Mouse (Mus musculus) liver, adult 2 months (tissue): ENCODE data around the gene Nol3. TPM values are rescaled to one million over a fixed set of nuclear protein-coding genes. Genes with fewer than 3 reads are reported as not detected.

Experiments
- DNase-seq: peaks from one replicate; pipeline ENCODE4 v3.0.0-alpha.2; 2011; ENCODE audit warnings: low read depth, low spot score; ENCODE audit errors: extremely low read depth
- H3K27ac ChIP-seq: fragments of 200-500 bp; replicated peaks from 2 replicates; pipeline ENCODE4 v1.5.1; 2012; ENCODE audit warnings: low read depth, mild to moderate bottlenecking, control low read depth, inconsistent platforms, low read length; ENCODE audit not compliant: insufficient read depth
- H3K27me3 ChIP-seq: fragments of 200-500 bp; 2 replicates; pipeline ENCODE4 v1.6.1; 2012; ENCODE audit warnings: mild to moderate bottlenecking, moderate library complexity, low read length, inconsistent platforms; ENCODE audit not compliant: control insufficient read depth, insufficient read depth
- H3K36me3 ChIP-seq: fragments of 200-500 bp; 2 replicates; pipeline ENCODE4 v1.6.1; 2012; ENCODE audit warnings: low read length, inconsistent platforms; ENCODE audit not compliant: control insufficient read depth, insufficient read depth
- H3K4me1 ChIP-seq: fragments of 200-500 bp; 2 replicates; pipeline ENCODE4 v1.6.1; 2011; ENCODE audit warnings: low read length; ENCODE audit not compliant: control insufficient read depth, insufficient read depth
- H3K4me3 ChIP-seq: fragments of 200-500 bp; 2 replicates; pipeline ENCODE4 v1.5.1; 2011; ENCODE audit warnings: low read depth, mild to moderate bottlenecking, control low read depth, low read length, moderate library complexity; ENCODE audit not compliant: insufficient read depth
- H3K79me2 ChIP-seq: fragments of 200-500 bp; 2 replicates; pipeline ENCODE4 v1.6.1; 2012; ENCODE audit warnings: inconsistent platforms, mild to moderate bottlenecking, low read length, moderate library complexity; ENCODE audit not compliant: control insufficient read depth, insufficient read depth
- H3K9ac ChIP-seq: fragments of 200-500 bp; 2 replicates; pipeline ENCODE4 v1.6.1; 2012; ENCODE audit warnings: low read depth, mild to moderate bottlenecking, control low read depth, inconsistent platforms, low read length
- CTCF ChIP-seq: fragments of 200-500 bp; IDR thresholded peaks from 2 replicates; pipeline ENCODE4 v1.5.1; 2011; ENCODE audit warnings: low read depth, low read length, control low read depth
- POLR2A ChIP-seq: fragments of 200-500 bp; IDR thresholded peaks from 2 replicates; pipeline ENCODE4 v1.6.1; 2011; ENCODE audit warnings: low read length, control low read depth; ENCODE audit not compliant: insufficient read depth; ENCODE audit errors: extremely low read depth
- WGBS: fragments of 180-500 bp; shearing (Covaris S2); methylation state at CpG from one replicate; pipeline ENCODE4 v1.1.7; 2018; 5-methylcytosine and 5-hydroxymethylcytosine counted together
- polyA plus RNA-seq: library from polyadenylated mRNA; depleted of rRNA; stranded (reverse); fragments of >200 nt; gene quantifications from 2 replicates; pipeline ENCODE4 v1.2.3, GENCODE M21; 2012
- total RNA-seq: library from RNA; depleted of rRNA; stranded (reverse); fragments of >200 nt; gene quantifications from 2 replicates; pipeline ENCODE4 v1.2.3, GENCODE M21; 2014

The Nol3 gene
- total and polyA plus RNA-seq, 2 experiments, result 0.37 to 0.43 TPM

DNA sequence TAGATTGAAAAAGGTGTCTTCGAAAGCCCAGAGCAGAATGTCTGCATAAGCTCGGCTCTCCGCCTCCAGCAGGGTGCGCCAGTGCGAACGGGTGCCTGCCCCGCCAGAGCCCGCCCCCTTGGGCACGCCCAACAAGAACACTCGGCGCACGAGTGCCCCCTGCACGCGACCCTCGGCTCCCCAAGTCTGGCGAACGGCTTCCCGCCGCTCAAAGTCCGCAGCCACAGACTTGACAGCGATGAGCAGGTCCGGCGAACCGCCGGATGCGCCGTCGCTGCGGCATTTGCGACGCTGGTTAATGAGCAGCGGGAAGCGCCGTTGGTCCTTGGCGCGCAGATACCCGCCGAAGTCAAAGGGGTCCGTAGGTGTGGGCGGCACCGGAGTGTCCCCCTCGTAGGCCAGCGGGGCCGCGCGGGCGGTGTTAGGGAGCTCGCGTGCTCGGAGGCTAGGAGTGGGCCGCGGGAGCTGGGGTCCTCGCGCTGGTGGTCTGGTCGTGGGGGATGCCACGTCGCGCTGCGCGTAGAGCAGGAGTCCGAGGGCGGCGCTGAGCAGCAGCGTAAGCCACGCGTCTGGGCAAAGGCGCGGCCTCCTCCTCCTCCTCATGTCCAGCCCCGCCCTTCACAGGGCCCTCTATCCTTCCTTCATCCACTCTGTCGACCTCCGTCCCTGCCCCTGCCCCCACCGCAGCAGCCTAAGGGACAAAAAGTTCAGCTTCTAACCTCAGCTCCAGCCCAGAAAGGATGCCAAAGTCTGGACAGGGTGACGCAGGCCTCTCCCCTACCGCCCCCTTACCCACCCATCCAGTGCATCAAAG lies 21.6 kb upstream of the Nol3 start:
- H3K4me3 ChIP-seq, result peak overlapping the region; percentile 68
- H3K4me1 ChIP-seq, result peaks cover 4% of the 10 kb centered on the region; the same call in 1 of the 2 replicates
- H3K9ac ChIP-seq, result peak overlapping the region; percentile 50
- WGBS, result 15% methylated on average over 74 of the region's 74 CpGs
- no peaks in the 10 kb centered on the region for H3K27me3 ChIP-seq
- TF ChIP-seq POLR2A (0 out of 2 replicates have a peak, but pooled peaks have one; percentile 20), CTCF (peak; percentile 83)
- peak; percentile 39 for DNase-seq
- H3K36me3 ChIP-seq, result peaks cover 33% of the 10 kb centered on the region
- H3K79me2 ChIP-seq, result no peaks in the 10 kb centered on the region
- peak overlapping the region; percentile 13; the same call in 1 of the 2 replicates for H3K27ac ChIP-seq

DNA sequence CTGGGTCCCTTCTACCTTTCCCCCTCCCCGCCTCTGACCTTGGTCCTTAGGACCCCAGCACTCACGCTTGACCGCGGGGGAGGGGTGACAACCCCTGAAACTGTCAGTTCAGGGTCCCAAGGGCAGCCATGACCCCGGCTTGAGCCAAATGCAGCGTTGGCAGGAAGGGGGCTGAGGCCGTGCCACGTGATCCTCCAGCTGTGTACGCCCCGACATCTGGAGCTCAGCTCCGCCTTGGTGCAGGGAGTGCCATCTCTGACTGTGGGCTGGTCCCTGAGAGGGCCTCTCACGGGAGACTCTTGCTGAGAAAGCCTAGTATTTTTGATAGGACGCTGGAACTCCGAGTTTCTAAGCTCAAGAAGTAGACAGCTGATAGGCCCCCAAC lies 21.0 kb upstream of the Nol3 start, which contains the start of gene B3gnt9:
TSS of gene B3gnt9 (minus strand) at position 188 of the 385 bp plus-strand sequence.
- Histone ChIP-seq H3K79me2 (no peaks in the 10 kb centered on the region), H3K4me1 (peaks cover 6% of the 10 kb centered on the region; the same call in 1 of the 2 replicates), H3K27ac (peak within 1 kb of the TSS; percentile 13; the same call in 1 of the 2 replicates), H3K27me3 (no peaks in the 10 kb centered on the region), H3K9ac (peak within 1 kb of the TSS; percentile 50), H3K4me3 (peak within 1 kb of the TSS; percentile 68), H3K36me3 (peaks cover 27% of the 10 kb centered on the region)
- no peak for DNase-seq
- TF ChIP-seq CTCF, result no peak
- TF ChIP-seq POLR2A, result no peak
- WGBS, result 42% methylated on average over 14 of the region's 14 CpGs

DNA sequence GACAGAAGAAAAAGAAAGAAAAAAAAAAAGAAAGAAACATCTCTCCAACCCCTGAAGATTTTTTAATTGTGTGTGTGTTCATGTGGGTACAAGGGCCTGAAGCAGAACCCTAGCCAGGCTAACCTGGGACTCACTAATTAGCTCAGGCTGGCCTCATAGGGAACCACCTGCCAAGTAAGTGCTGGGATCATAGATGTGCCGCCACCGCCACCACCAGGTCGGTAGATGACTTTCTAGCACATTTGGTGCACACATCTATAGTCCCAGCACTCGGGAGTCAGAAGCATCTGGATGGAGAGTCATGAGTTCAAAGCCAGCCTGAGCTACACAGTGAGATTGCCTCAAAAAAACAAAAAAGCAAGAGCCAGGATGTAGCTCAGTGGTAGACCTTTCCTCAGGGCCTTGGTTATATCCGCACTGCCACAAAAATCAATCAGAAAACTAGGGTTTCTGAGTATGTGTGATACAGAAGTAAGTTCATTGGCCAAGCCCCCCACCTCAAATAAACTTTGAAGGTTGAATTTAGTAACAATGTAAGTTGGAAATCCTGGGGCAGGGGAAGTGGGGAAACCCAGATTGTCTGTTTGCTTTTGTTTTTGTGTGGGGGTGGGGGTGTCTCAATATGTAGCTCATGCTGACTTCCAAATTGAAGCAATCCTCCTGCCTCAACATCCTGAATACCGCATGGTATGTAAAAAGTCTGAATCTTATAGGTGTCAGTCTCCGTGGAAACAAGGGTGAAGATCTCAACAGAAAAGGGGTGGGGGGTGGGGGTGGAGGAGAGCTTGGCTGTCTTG lies 18.4 kb upstream of the Nol3 start:
- Histone ChIP-seq H3K4me3 (no peak overlapping the region), H3K27ac (no peak overlapping the region), H3K4me1 (peaks cover 6% of the 10 kb centered on the region; the same call in 1 of the 2 replicates), H3K27me3 (no peaks in the 10 kb centered on the region), H3K9ac (no peak overlapping the region), H3K36me3 (peaks cover 6% of the 10 kb centered on the region), H3K79me2 (no peaks in the 10 kb centered on the region)
- TF ChIP-seq CTCF (no peak), POLR2A (no peak)
- 80% methylated on average over 7 of the region's 7 CpGs for WGBS
- DNase-seq, result no peak

DNA sequence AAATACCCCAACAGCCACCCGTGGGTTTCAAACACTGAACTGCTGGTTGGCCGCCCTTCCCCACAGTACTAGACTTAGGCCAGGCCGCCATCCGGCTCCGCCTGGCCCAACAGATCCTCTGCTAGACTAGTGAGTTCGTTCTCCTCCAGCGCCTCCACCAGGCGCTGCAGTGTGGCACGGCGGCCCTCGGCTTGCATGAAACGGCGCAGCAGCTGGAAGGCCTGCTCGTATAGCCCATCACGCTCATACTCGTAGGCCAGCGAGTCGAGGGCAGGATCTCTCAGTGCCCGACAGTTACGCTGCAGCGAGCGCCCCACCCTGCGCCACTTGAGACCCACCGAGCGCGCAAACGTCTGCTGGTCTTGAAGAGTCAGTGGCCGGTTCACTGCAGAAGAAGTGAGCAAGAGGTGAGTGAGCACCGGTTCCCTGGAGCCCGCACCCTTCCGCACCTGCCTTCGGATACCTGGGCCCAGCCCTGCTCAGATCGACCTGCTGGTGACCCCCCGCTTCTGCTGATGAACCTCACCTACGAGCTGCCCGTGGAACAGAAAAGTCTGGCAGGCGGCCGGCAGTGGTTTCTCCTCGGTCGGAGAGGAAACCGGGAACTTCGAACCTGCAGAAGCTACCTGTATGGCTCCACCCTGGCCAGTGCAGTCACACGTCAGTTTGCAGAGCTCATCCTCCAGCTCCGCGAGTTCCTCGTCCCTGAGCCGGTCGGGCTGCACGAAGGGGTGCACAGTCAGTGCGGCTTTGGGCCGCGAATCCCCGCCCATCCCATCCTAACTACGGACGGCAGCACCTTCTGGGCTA lies 16.8 kb upstream of the Nol3 start:
- TF ChIP-seq CTCF (no peak), POLR2A (no peak)
- DNase-seq, result no peak
- H3K79me2 ChIP-seq, result peaks cover 4% of the 10 kb centered on the region; the same call in 1 of the 2 replicates
- peak overlapping the region; percentile 12; the same call in 1 of the 2 replicates for H3K4me3 ChIP-seq
- no peak overlapping the region for H3K27ac ChIP-seq
- 41% methylated on average over 55 of the region's 55 CpGs for WGBS
- H3K36me3 ChIP-seq, result no peaks in the 10 kb centered on the region
- no peaks in the 10 kb centered on the region for H3K27me3 ChIP-seq
- H3K4me1 ChIP-seq, result peaks cover 4% of the 10 kb centered on the region; the same call in 1 of the 2 replicates
- no peak overlapping the region for H3K9ac ChIP-seq

DNA sequence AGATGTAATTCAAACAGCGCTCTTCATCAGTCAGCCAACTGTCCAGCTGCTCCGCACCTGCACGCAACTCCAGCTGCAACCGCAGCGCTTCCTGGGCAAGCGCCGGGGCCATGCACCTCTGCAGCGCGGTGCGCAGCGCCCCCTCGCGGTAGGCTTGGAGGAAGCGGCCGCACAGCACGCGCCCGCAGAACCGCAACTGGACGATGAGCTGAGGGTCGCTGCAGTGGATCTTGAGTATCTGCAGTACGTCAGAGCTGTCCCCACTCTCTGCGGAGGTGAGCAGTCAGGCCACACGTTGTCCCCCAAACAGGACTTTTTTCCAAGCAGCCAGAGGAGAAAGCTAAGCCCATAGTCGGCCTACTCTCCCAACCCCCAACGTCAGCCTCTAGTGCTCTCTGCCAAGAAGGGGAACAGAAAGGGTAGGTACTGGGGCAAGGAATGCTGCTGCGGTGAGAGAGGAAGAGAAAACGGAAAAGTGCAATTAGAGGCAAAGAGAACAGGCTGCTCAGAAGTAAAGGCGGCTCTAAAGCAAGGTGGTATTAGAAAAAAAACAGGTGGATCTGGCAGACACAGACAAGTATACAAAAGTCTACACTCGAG lies 16.1 kb upstream of the Nol3 start:
- Histone ChIP-seq H3K9ac (no peak overlapping the region), H3K4me3 (peak overlapping the region; percentile 12; the same call in 1 of the 2 replicates), H3K79me2 (peaks cover 7% of the 10 kb centered on the region; the same call in 1 of the 2 replicates), H3K27ac (no peak overlapping the region), H3K36me3 (no peaks in the 10 kb centered on the region), H3K27me3 (no peaks in the 10 kb centered on the region), H3K4me1 (peaks cover 4% of the 10 kb centered on the region; the same call in 1 of the 2 replicates)
- DNase-seq, result no peak
- WGBS, result 11% methylated on average over 30 of the region's 30 CpGs
- TF ChIP-seq CTCF (peak; percentile 95), POLR2A (no peak)
